Mouse (Mus musculus) heart, adult 2 months (tissue): Measurements from ENCODE around the gene Ptch1.

ENCODE experiments used
- CTCF ChIP-seq: fragments of 200-600 bp; IDR thresholded peaks from 2 replicates; pipeline ENCODE4 v1.8.1; 2022; ENCODE audit warnings: antibody characterized with exemption, mild to moderate bottlenecking, moderate library complexity
- POLR2A ChIP-seq: fragments of 200-500 bp; IDR thresholded peaks from 2 replicates; pipeline ENCODE4 v1.6.1; 2011; ENCODE audit warnings: mild to moderate bottlenecking, low read depth, low read length, control low read depth; ENCODE audit not compliant: insufficient read depth

DNA sequence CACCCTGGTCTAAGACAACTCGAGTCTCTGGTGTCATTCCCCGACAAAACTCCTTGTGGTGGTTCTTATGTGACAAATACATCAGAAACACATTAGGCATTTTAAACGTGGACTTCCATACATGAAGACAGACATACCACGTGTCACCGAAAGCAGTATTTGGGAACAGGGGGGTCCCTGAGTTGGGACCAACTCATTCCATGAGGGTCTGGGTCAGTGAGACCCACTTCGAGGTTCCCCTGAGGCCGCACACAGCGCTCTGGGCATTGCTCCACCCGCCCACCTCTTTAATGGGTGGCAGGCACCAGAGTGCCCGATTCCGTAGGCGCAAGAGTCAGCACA lies 1.3 kb downstream of the Ptch1 start:
- TF ChIP-seq POLR2A (no peak), CTCF (no peak)
